Mouse (Mus musculus) liver, embryonic 15.5 days (tissue): ENCODE results near the gene Syt1. TPM values are rescaled to one million over a fixed set of nuclear protein-coding genes. Genes with fewer than 3 reads are reported as not detected.

ENCODE experiments used
- ATAC-seq: fragments of 200-750 bp; cut with Nextera tagmentation; 2 replicates; pipeline ENCODE4 v1.8.0; 2017; ENCODE audit warnings: moderate number of reproducible peaks, mild to moderate bottlenecking, moderate library complexity; ENCODE audit not compliant: insufficient read depth
- H3K27ac ChIP-seq: fragments of 300-500 bp; sonication (generic); replicated peaks from 2 replicates; pipeline ENCODE4 v1.5.1; 2015; ENCODE audit warnings: mild to moderate bottlenecking, inconsistent platforms
- H3K27me3 ChIP-seq: fragments of 300-500 bp; sonication (generic); 2 replicates; pipeline ENCODE4 v1.6.1; 2015; ENCODE audit warnings: mild to moderate bottlenecking, inconsistent platforms
- H3K36me3 ChIP-seq: fragments of 300-500 bp; sonication (generic); replicated peaks from 2 replicates; pipeline ENCODE4 v1.6.1; 2015; ENCODE audit warnings: moderate library complexity, mild to moderate bottlenecking, inconsistent platforms
- H3K4me1 ChIP-seq: fragments of 300-500 bp; sonication (generic); replicated peaks from 2 replicates; pipeline ENCODE4 v1.6.1; 2015; ENCODE audit warnings: inconsistent platforms
- H3K4me2 ChIP-seq: fragments of 300-500 bp; sonication (generic); 2 replicates; pipeline ENCODE4 v1.6.1; 2015; ENCODE audit warnings: moderate library complexity, mild to moderate bottlenecking, inconsistent platforms
- H3K4me3 ChIP-seq: fragments of 300-500 bp; sonication (generic); replicated peaks from 2 replicates; pipeline ENCODE4 v1.5.1; 2015; ENCODE audit warnings: mild to moderate bottlenecking, inconsistent platforms
- H3K9ac ChIP-seq: fragments of 300-500 bp; sonication (generic); 2 replicates; pipeline ENCODE4 v1.6.1; 2015; ENCODE audit warnings: moderate library complexity, mild to moderate bottlenecking, inconsistent platforms
- H3K9me3 ChIP-seq: fragments of 300-500 bp; sonication (generic); replicated peaks from 2 replicates; pipeline ENCODE4 v1.6.1; 2016; ENCODE audit warnings: inconsistent platforms
- WGBS: fragments of 180-500 bp; shearing (Covaris S2); methylation state at CpG from one replicate; pipeline ENCODE4 v1.1.7; 2015; ENCODE audit warnings: mixed read lengths; ENCODE audit not compliant: insufficient replicate concordance; 5-methylcytosine and 5-hydroxymethylcytosine counted together
- polyA plus RNA-seq: library from polyadenylated mRNA; unstranded; fragments of >200 nt; fragmentation: Nextera tagmentation; extraction: Ambion mirVana; gene quantifications from 2 replicates; pipeline ENCODE4 v1.2.1, GENCODE M21; 2015

Gene Syt1
- polyA plus RNA-seq, 1 experiment from 2014 or later, result 0.18 TPM

- H3K4me3 ChIP-seq, result no peak overlapping the region
- no peaks in the 10 kb centered on the region for H3K4me1 ChIP-seq
- no peaks in the 10 kb centered on the region for H3K36me3 ChIP-seq
- H3K9me3 ChIP-seq, result no peaks in the 10 kb centered on the region
- no peak for ATAC-seq
- no peak overlapping the region for H3K4me2 ChIP-seq
- H3K9ac ChIP-seq, result no peak overlapping the region
- WGBS, result 85% methylated on average over 6 of the region's 6 CpGs
- no peaks in the 10 kb centered on the region for H3K27me3 ChIP-seq
- H3K27ac ChIP-seq, result no peak overlapping the region
These were observed 178.5 kb downstream of the Syt1 start for GRCm38 (mm10) chr10:108832248-108832647.

- H3K27me3 ChIP-seq, result no peaks in the 10 kb centered on the region
- H3K36me3 ChIP-seq, result no peaks in the 10 kb centered on the region
- 65% methylated on average over 6 of the region's 6 CpGs for WGBS
- H3K4me3 ChIP-seq, result no peak overlapping the region
- ATAC-seq, result no peak
- H3K4me1 ChIP-seq, result no peaks in the 10 kb centered on the region
- H3K9ac ChIP-seq, result no peak overlapping the region
- H3K27ac ChIP-seq, result no peak overlapping the region
- H3K9me3 ChIP-seq, result no peaks in the 10 kb centered on the region
- no peak overlapping the region for H3K4me2 ChIP-seq
These were observed 179.0 kb downstream of the Syt1 start for GRCm38 (mm10) chr10:108831801-108832200.

- no peak overlapping the region for H3K27ac ChIP-seq
- 68% methylated on average over 6 of the region's 6 CpGs for WGBS
- H3K4me2 ChIP-seq, result no peak overlapping the region
- no peak overlapping the region for H3K4me3 ChIP-seq
- no peaks in the 10 kb centered on the region for H3K4me1 ChIP-seq
- no peak for ATAC-seq
- H3K36me3 ChIP-seq, result no peaks in the 10 kb centered on the region
- no peak overlapping the region for H3K9ac ChIP-seq
- no peaks in the 10 kb centered on the region for H3K9me3 ChIP-seq
- no peaks in the 10 kb centered on the region for H3K27me3 ChIP-seq
These were observed 188.5 kb downstream of the Syt1 start for GRCm38 (mm10) chr10:108822273-108822672.

GRCm38 (mm10) chr10:108815339-108815738 is 195.4 kb downstream of the Syt1 start:
- Histone ChIP-seq H3K9ac (no peak overlapping the region), H3K36me3 (no peaks in the 10 kb centered on the region), H3K4me3 (no peak overlapping the region), H3K4me1 (no peaks in the 10 kb centered on the region), H3K9me3 (no peaks in the 10 kb centered on the region), H3K4me2 (no peak overlapping the region), H3K27ac (no peak overlapping the region), H3K27me3 (no peaks in the 10 kb centered on the region)
- WGBS, result 76% methylated on average over 6 of the region's 6 CpGs
- no peak for ATAC-seq

GRCm38 (mm10) chr10:108804380-108804779 is 206.4 kb downstream of the Syt1 start:
- Histone ChIP-seq H3K36me3 (no peaks in the 10 kb centered on the region), H3K4me1 (no peaks in the 10 kb centered on the region), H3K4me2 (no peak overlapping the region), H3K4me3 (no peak overlapping the region), H3K27me3 (no peaks in the 10 kb centered on the region), H3K27ac (no peak overlapping the region), H3K9me3 (no peaks in the 10 kb centered on the region), H3K9ac (no peak overlapping the region)
- no peak for ATAC-seq
- WGBS, result 41% methylated on average over 1 of the region's 1 CpGs

- no peaks in the 10 kb centered on the region for H3K4me1 ChIP-seq
- ATAC-seq, result no peak
- H3K4me3 ChIP-seq, result no peak overlapping the region
- no peak overlapping the region for H3K27ac ChIP-seq
- no peak overlapping the region for H3K4me2 ChIP-seq
- 61% methylated on average over 7 of the region's 7 CpGs for WGBS
- H3K36me3 ChIP-seq, result no peaks in the 10 kb centered on the region
- no peaks in the 10 kb centered on the region for H3K27me3 ChIP-seq
- H3K9ac ChIP-seq, result no peak overlapping the region
- H3K9me3 ChIP-seq, result no peaks in the 10 kb centered on the region
These were observed 210.0 kb downstream of the Syt1 start for GRCm38 (mm10) chr10:108800776-108801175.

- WGBS, result 62% methylated on average over 4 of the region's 4 CpGs
- no peak for ATAC-seq
- Histone ChIP-seq H3K36me3 (no peaks in the 10 kb centered on the region), H3K4me3 (no peak overlapping the region), H3K4me2 (no peak overlapping the region), H3K4me1 (no peaks in the 10 kb centered on the region), H3K9ac (no peak overlapping the region), H3K9me3 (no peaks in the 10 kb centered on the region), H3K27me3 (no peaks in the 10 kb centered on the region), H3K27ac (no peak overlapping the region)
These were observed 212.0 kb downstream of the Syt1 start for GRCm38 (mm10) chr10:108798826-108799225.

GRCm38 (mm10) chr10:108782817-108783216 is 228.0 kb downstream of the Syt1 start:
- H3K36me3 ChIP-seq, result no peaks in the 10 kb centered on the region
- no peak overlapping the region for H3K4me3 ChIP-seq
- H3K27me3 ChIP-seq, result no peaks in the 10 kb centered on the region
- no peaks in the 10 kb centered on the region for H3K4me1 ChIP-seq
- WGBS, result 61% methylated on average over 5 of the region's 5 CpGs
- H3K4me2 ChIP-seq, result no peak overlapping the region
- no peak overlapping the region for H3K9ac ChIP-seq
- H3K27ac ChIP-seq, result no peak overlapping the region
- no peaks in the 10 kb centered on the region for H3K9me3 ChIP-seq
- no peak for ATAC-seq

GRCm38 (mm10) chr10:108780614-108781013 is 230.2 kb downstream of the Syt1 start:
- ATAC-seq, result no peak

GRCm38 (mm10) chr10:108776735-108777134 is 234.0 kb downstream of the Syt1 start:
- no peak for ATAC-seq
- 65% methylated on average over 8 of the region's 8 CpGs for WGBS

More at GRCm38 (mm10) chr10:108780614-108781013, 230.2 kb downstream of the Syt1 start:
- no peak overlapping the region for H3K4me3 ChIP-seq
- H3K9ac ChIP-seq, result no peak overlapping the region
- no peaks in the 10 kb centered on the region for H3K4me1 ChIP-seq
- no peaks in the 10 kb centered on the region for H3K36me3 ChIP-seq
- no peak overlapping the region for H3K27ac ChIP-seq
- 62% methylated on average over 3 of the region's 3 CpGs for WGBS
- no peak overlapping the region for H3K4me2 ChIP-seq
- no peaks in the 10 kb centered on the region for H3K27me3 ChIP-seq
- H3K9me3 ChIP-seq, result no peaks in the 10 kb centered on the region

GRCm38 (mm10) chr10:108771081-108771480 is 239.7 kb downstream of the Syt1 start:
- no peaks in the 10 kb centered on the region for H3K9me3 ChIP-seq
- no peak overlapping the region for H3K4me3 ChIP-seq
- H3K27me3 ChIP-seq, result no peaks in the 10 kb centered on the region
- no peaks in the 10 kb centered on the region for H3K36me3 ChIP-seq
- no peaks in the 10 kb centered on the region for H3K4me1 ChIP-seq
- H3K4me2 ChIP-seq, result no peak overlapping the region
- 61% methylated on average over 6 of the region's 6 CpGs for WGBS
- no peak overlapping the region for H3K27ac ChIP-seq
- ATAC-seq, result no peak
- H3K9ac ChIP-seq, result no peak overlapping the region

More at GRCm38 (mm10) chr10:108776735-108777134, 234.0 kb downstream of the Syt1 start:
- Histone ChIP-seq H3K9ac (no peak overlapping the region), H3K4me3 (no peak overlapping the region), H3K9me3 (no peaks in the 10 kb centered on the region), H3K27me3 (no peaks in the 10 kb centered on the region), H3K4me2 (no peak overlapping the region), H3K36me3 (no peaks in the 10 kb centered on the region), H3K27ac (no peak overlapping the region), H3K4me1 (no peaks in the 10 kb centered on the region)

GRCm38 (mm10) chr10:108765564-108765963 is 245.2 kb downstream of the Syt1 start:
- Histone ChIP-seq H3K4me1 (no peaks in the 10 kb centered on the region), H3K9me3 (no peaks in the 10 kb centered on the region), H3K27ac (no peak overlapping the region), H3K9ac (no peak overlapping the region), H3K27me3 (no peaks in the 10 kb centered on the region), H3K4me2 (no peak overlapping the region), H3K4me3 (no peak overlapping the region), H3K36me3 (no peaks in the 10 kb centered on the region)
- no peak for ATAC-seq
